ENCODE assay signal across 13 mouse cellular contexts in the genomic region with DNA sequence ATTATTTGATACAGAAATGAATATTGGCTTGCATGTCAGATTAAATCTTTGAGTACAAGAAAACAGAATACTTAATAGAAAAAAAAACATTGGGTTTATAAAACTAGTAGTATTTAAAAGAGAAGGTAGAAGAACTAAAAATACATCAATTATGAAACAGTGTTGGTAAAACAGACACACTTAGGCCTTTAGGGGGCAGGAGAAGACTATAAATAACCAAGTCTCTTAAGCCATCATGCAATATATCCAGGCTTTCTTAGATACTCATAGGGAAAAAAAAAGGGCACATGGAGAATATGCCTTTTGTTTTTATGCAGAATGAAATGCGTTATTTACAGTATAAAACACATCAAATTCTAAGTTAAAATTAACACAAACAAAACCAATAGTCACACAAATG.
DNase-seq lines count a peak whose midpoint lies in the region; ATAC-seq and TF ChIP-seq lines count a peak whose summit lies in the region.
"Had no signal": no experiment of that assay in that cellular context is flagged by ENCODE, and none has a peak within 500 bp of the region (broad histone marks: within the 10 kb centered on the region; RNA-seq: fewer than 3 reads in every experiment).

No protein-coding gene starts in this region.

- H3K4me1 ChIP-seq in embryonic facial prominence, embryonic 11.5 days (ENCODE audit: control insufficient read depth, insufficient read depth, low read length), result no peaks in the 10 kb centered on the region
- H3K4me1 ChIP-seq in embryonic facial prominence, embryonic 10.5 days, result no peaks in the 10 kb centered on the region
- H3K4me1 ChIP-seq in liver, postnatal 0 days (ENCODE audit: insufficient read depth), result no peaks in the 10 kb centered on the region
- peaks cover 7% of the 10 kb centered on the region; the same call in 1 of the 2 replicates for H3K4me1 ChIP-seq in forebrain, embryonic 14.5 days (ENCODE audit: control insufficient read depth, insufficient read depth, low read length)
- no peaks in the 10 kb centered on the region for H3K4me1 ChIP-seq in thymus, adult 2 months (replicated peaks; ENCODE audit: control insufficient read depth, insufficient read depth, low read length)

- ATAC-seq in embryonic facial prominence, embryonic 11.5 days (replicated peaks; ENCODE audit: insufficient number of reproducible peaks, low FRiP score, low TSS enrichment, low read depth), result no peak
- no peak for ATAC-seq in liver, postnatal 0 days
- peak; percentile 61; the same call in 1 of the 2 replicates for ATAC-seq in forebrain, embryonic 14.5 days

- peak; percentile 35 for DNase-seq in embryonic facial prominence, embryonic 11.5 days (ENCODE audit: low spot score)
- DNase-seq in embryonic facial prominence, embryonic 10.5 days (ENCODE audit: low spot score), result no peak
- DNase-seq in liver, postnatal 0 days, result no peak
- no peak for DNase-seq in liver
- DNase-seq in forebrain, embryonic 14.5 days (ENCODE audit: low spot score), result peak; percentile 90
- DNase-seq in retina, embryonic 14.5 days (ENCODE audit: low spot score), result peak; percentile 80
- no peak for DNase-seq in thymus, adult 2 months
- DNase-seq in urinary bladder, postnatal 25 days (ENCODE audit: low spot score), result no peak
- DNase-seq: cerebellum, postnatal 36 days; gastrocnemius, postnatal 14 days; right cerebral cortex, postnatal 14 days; thymus, postnatal 14 days had no signal

- H3K4me3 ChIP-seq in embryonic facial prominence, embryonic 11.5 days (ENCODE audit: low read depth, low read length), result no peak overlapping the region
- H3K4me3 ChIP-seq in embryonic facial prominence, embryonic 10.5 days, result no peak overlapping the region
- no peak overlapping the region for H3K4me3 ChIP-seq in liver, postnatal 0 days (ENCODE audit: low read depth, low read length)
- H3K4me3 ChIP-seq in forebrain, embryonic 14.5 days (ENCODE audit: low read depth, low read length), result no peak overlapping the region
- H3K4me3 ChIP-seq in thymus, adult 2 months (ENCODE audit: control insufficient read depth, insufficient read depth, low read length), result no peak overlapping the region
- H3K4me3 ChIP-seq: limb, embryonic 12.5 days had no signal

- TF ChIP-seq POLR2A in thymus, adult 2 months (IDR thresholded peaks at IDR 0.05; ENCODE audit: control insufficient read depth, extremely low read depth, insufficient read depth, low read length, poor library complexity), result no peak

- WGBS in embryonic facial prominence, embryonic 11.5 days, result 88% methylated on average over 1 of the region's 1 CpGs
- WGBS in embryonic facial prominence, embryonic 10.5 days, result 91% methylated on average over 1 of the region's 1 CpGs
- 80% methylated on average over 1 of the region's 1 CpGs for WGBS in liver, postnatal 0 days (ENCODE audit: insufficient replicate concordance)
- 73% methylated on average over 1 of the region's 1 CpGs for WGBS in forebrain, embryonic 14.5 days
- 98% methylated on average over 1 of the region's 1 CpGs for WGBS in thymus, adult 2 months

- H3K9me3 ChIP-seq in embryonic facial prominence, embryonic 11.5 days (replicated peaks; ENCODE audit: control insufficient read depth, low read length), result no peaks in the 10 kb centered on the region
- H3K9me3 ChIP-seq in embryonic facial prominence, embryonic 10.5 days, result no peaks in the 10 kb centered on the region
- no peaks in the 10 kb centered on the region for H3K9me3 ChIP-seq in liver, postnatal 0 days (ENCODE audit: low read length)
- no peaks in the 10 kb centered on the region for H3K9me3 ChIP-seq in forebrain, embryonic 14.5 days (replicated peaks; ENCODE audit: control insufficient read depth, low read length)
- H3K9me3 ChIP-seq: limb, embryonic 12.5 days had no signal

- H3K36me3 ChIP-seq in embryonic facial prominence, embryonic 11.5 days (replicated peaks; ENCODE audit: control insufficient read depth, insufficient read depth, low read depth, low read length), result no peaks in the 10 kb centered on the region
- peaks cover 37% of the 10 kb centered on the region for H3K36me3 ChIP-seq in embryonic facial prominence, embryonic 10.5 days (replicated peaks)
- H3K36me3 ChIP-seq in liver, postnatal 0 days (replicated peaks; ENCODE audit: insufficient read depth, low read length), result 0 out of 2 replicates have a peak, but pooled peaks cover 3% of the 10 kb centered on the region
- H3K36me3 ChIP-seq in forebrain, embryonic 14.5 days (ENCODE audit: control insufficient read depth, insufficient read depth, low read length), result 0 out of 2 replicates have a peak, but pooled peaks cover 2% of the 10 kb centered on the region
- no peaks in the 10 kb centered on the region; the same call in 1 of the 2 replicates for H3K36me3 ChIP-seq in thymus, adult 2 months (ENCODE audit: control insufficient read depth, insufficient read depth, low read length)

- H3K4me2 ChIP-seq in embryonic facial prominence, embryonic 11.5 days (ENCODE audit: low read depth, low read length), result no peak overlapping the region
- no peak overlapping the region for H3K4me2 ChIP-seq in liver, postnatal 0 days (ENCODE audit: low read depth, low read length)
- H3K4me2 ChIP-seq in forebrain, embryonic 14.5 days (ENCODE audit: low read length), result no peak overlapping the region
- H3K4me2 ChIP-seq: limb, embryonic 12.5 days had no signal

- no peaks in the 10 kb centered on the region for H3K27me3 ChIP-seq in embryonic facial prominence, embryonic 11.5 days (ENCODE audit: control insufficient read depth, insufficient read depth, low read length)
- H3K27me3 ChIP-seq in embryonic facial prominence, embryonic 10.5 days (replicated peaks; ENCODE audit: low read depth, poor library complexity, severe bottlenecking), result no peaks in the 10 kb centered on the region
- H3K27me3 ChIP-seq in liver, postnatal 0 days (ENCODE audit: insufficient read depth, low read length), result no peaks in the 10 kb centered on the region
- H3K27me3 ChIP-seq in forebrain, embryonic 14.5 days (replicated peaks; ENCODE audit: control insufficient read depth, insufficient read depth, low read length), result no peaks in the 10 kb centered on the region
- H3K27me3 ChIP-seq in thymus, adult 2 months (ENCODE audit: control insufficient read depth, insufficient read depth, low read length), result no peaks in the 10 kb centered on the region
- H3K27me3 ChIP-seq: limb, embryonic 12.5 days had no signal

- no peak overlapping the region for H3K27ac ChIP-seq in embryonic facial prominence, embryonic 11.5 days (replicated peaks; ENCODE audit: low read depth, low read length)
- H3K27ac ChIP-seq in embryonic facial prominence, embryonic 10.5 days (replicated peaks), result no peak overlapping the region
- no peak overlapping the region for H3K27ac ChIP-seq in liver, postnatal 0 days (ENCODE audit: low read depth)
- no peak overlapping the region for H3K27ac ChIP-seq in forebrain, embryonic 14.5 days (ENCODE audit: low read depth, low read length)
- no peak overlapping the region for H3K27ac ChIP-seq in thymus, adult 2 months (ENCODE audit: control insufficient read depth, insufficient read depth, low read length)
- H3K27ac ChIP-seq: limb, embryonic 12.5 days had no signal

- TF ChIP-seq EP300 in liver, postnatal 0 days (IDR thresholded peaks at IDR 0.05; ENCODE audit: low read depth), result no peak

- peak; percentile 32 for TF ChIP-seq CTCF in liver, postnatal 0 days (IDR thresholded peaks at IDR 0.05; ENCODE audit: low read depth)
- TF ChIP-seq CTCF in thymus, adult 2 months (IDR thresholded peaks at IDR 0.05; ENCODE audit: borderline replicate concordance, control insufficient read depth, extremely low read depth, insufficient read depth, low read length, poor library complexity), result no peak

- H3K9ac ChIP-seq in embryonic facial prominence, embryonic 11.5 days (replicated peaks; ENCODE audit: low read length), result no peak overlapping the region
- H3K9ac ChIP-seq in liver, postnatal 0 days (replicated peaks), result no peak overlapping the region
- H3K9ac ChIP-seq in forebrain, embryonic 14.5 days (ENCODE audit: low read length), result no peak overlapping the region
- H3K9ac ChIP-seq: limb, embryonic 12.5 days had no signal

Comparison
In these comparisons a context has a peak if more than half of its experiments do, and no peak if none do; other contexts are left out.
1. DNase-seq: peak in embryonic facial prominence, embryonic 11.5 days (single experiment), forebrain, embryonic 14.5 days (single experiment) and retina, embryonic 14.5 days (single experiment); none in embryonic facial prominence, embryonic 10.5 days (single experiment), liver, postnatal 0 days (single experiment), liver (single experiment), thymus, adult 2 months (single experiment) and urinary bladder, postnatal 25 days (single experiment).